Mouse (Mus musculus) gonadal fat pad, adult 2 months (tissue): Measurements from ENCODE around the gene Gdf11. TPM values are rescaled to one million over a fixed set of nuclear protein-coding genes. Genes with fewer than 3 reads are reported as not detected.

Experiments
- DNase-seq: peaks from one replicate; pipeline ENCODE4 v3.0.0-alpha.2; 2012; ENCODE audit warnings: low read depth
- polyA plus RNA-seq: library from polyadenylated mRNA; depleted of rRNA; stranded (reverse); fragments of >200 nt; gene quantifications from 2 replicates; pipeline ENCODE4 v1.2.3, GENCODE M21; 2012

The Gdf11 gene
- polyA plus RNA-seq, 1 experiment: 1.4 TPM

DNA sequence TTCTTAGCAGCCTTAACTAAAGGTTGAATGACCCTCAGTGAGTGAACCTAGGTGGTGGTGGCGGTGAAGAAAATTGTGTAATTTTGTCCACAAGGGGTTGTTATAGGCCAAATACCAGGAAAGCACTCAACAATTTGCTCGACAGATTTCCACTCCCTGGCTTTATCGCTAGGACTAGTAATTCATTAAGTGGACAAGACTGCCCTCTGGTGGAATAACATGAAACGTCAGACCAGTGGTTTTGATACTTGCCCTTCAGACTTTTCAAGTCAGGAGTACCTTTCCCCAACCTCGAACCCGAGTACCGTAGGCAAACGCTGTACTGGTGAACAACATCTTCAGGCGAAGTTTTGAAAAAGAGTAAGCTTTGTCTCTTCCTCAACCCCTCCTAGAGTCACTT lies 3.9 kb upstream of the Gdf11 start:
- DNase-seq: no peak

DNA sequence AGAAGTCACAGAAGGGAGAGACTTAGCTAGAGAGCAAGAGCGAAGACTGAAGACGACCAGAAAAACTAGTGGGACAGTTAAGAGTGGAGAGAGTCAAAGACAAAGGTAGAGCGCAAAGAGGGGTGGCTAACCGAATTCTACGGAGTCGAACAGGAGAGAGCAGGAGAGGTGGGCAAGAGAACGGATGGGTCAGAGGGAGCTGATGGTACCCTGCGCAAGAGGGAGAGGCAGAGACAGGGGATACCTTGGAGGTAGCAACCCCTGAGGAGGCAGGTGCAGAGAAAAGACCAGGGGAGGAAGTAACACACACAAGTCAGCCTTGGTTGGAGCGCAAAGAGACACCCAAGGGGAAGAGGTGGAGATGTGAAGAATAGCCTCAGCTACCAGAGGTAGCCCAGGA lies 728 bp upstream of the Gdf11 start:
- no peak for DNase-seq

DNA sequence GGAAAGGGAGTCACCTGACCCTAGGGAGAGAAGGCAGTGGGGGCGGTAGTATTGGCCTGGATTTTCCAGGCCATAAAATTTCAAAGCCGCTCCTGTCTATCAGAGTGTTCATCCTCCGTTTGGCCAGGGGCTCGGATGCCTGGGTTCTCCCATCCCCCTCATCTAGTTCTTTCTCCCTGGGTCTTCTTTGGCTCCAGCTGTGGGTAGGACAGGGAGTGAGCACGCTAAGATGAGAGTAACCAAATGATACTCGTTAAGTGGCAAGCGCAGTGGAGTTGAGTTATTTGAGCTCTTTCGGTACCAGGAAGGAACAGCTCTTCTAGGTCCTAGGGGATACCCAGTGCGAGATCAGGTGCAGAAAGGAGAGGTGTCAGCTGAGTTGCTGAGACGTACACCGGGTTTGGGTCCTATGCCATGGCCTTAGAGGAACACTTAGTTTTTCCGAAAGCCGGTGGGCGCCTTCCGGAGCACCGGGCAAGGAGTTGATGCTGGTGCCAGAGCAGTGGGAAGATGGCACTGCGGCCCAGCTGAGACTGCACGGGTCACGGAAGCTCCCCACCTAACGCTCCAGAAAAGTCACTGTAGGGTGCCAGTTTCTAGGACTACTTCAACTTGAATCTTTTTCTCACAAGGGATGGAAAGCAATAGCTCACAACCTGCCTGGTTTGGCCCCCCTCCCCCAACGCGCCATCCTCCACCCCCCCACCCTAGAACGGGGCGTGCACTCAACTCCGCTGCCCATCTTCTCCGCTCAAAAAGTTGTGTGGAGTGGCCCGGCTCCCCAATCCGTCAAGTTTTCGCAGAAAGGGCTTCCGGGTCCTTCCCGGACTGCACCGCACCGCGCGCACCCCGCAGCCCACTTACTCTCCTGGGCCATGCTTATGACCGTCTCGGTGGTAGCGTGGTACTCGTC lies 879 bp downstream of the Gdf11 start:
- DNase-seq: no peak

GRCm38 (mm10) chr10:128889846-128890245 lies 1.7 kb downstream of the Gdf11 start:
- no peak for DNase-seq

GRCm38 (mm10) chr10:128888941-128889827 lies 2.3 kb downstream of the Gdf11 start:
- no peak for DNase-seq

- DNase-seq: no peak
Measured at GRCm38 (mm10) chr10:128882067-128882466, 9.5 kb downstream of the Gdf11 start.

GRCm38 (mm10) chr10:128878811-128879210 lies 12.7 kb downstream of the Gdf11 start:
- no peak for DNase-seq

- DNase-seq: no peak
Measured at GRCm38 (mm10) chr10:128878291-128878690, 13.2 kb downstream of the Gdf11 start.

- DNase-seq: peak; percentile 93
Measured at GRCm38 (mm10) chr10:128870341-128870740, 21.2 kb downstream of the Gdf11 start.

GRCm38 (mm10) chr10:128866518-128866917 lies 25.0 kb downstream of the Gdf11 start:
- DNase-seq: no peak

DNA sequence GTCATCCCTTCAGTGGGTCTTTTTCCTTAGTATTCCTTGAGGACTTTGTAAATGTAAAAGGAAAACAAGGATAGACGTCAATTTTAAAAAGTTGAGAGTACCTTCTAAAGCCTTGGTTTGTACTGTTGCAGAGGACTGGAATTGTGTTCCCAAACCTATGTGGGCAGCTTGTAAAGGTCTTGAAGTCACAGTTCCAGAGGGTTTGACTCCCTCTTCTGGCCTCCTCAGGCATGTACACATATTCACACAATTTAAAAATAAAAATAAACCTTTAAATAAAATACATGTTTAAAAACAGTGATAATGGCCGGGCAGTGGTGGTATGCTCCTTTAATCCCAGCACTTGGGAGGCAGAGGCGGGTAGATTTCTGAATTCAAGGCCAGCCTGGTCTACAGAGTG lies 25.5 kb downstream of the Gdf11 start:
- DNase-seq: no peak

DNA sequence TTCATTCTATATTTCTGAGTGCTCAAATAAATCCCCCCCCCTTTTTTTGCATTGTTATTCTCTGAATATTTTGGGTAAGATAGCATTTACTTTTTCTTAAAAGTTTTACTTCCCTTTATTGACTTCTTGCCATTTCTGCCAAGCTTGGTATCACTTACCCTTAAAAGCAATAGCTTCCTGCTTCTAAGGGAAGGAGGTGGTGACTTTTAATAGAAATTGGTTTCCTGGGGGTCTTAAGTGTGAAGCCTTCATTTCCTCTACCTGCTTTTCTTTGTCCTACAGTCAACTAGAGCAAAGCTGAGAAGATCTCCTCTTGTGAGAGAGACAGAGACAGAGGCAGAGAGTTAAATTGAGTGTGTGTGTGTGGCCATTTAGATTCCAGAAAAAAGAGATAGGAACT lies 30.3 kb downstream of the Gdf11 start:
- DNase-seq: no peak

DNA sequence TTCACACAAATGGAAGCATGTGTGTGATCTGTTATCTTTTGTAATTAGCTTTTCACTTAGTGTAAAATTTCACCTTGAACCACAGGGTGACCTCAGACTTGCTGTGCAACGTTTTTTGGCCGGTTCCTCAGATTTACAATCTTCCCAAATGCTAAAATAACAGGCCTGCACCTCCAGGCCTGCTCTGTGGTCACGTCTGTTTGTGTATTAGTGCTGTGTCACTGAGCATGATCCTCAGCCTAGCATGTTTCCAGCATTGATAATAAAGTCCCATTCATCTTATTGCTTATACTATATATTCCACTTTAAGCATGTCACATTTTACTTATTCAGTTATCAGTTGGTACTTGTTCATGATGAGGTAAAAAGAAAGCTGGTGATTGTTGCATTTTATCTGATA lies 41.2 kb downstream of the Gdf11 start:
- DNase-seq: no peak

DNA sequence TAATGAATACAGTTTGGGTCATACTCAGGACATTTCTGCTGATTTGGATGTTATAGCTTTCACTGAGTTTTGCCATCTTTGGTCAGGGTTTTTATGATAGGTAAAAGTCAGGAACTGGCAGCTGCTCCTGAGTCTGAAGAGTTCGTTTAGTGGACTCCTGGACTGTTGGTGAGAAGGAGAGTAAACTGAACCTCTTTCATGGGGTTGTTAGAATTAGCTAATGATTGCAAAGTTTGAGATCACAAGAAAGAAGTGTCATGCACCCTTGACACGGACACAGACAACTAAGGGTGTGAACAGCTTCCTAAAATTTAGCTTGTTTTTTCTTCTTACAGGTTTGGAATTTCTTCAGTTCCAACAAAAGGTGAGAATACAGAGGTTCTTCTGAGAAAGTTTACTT lies 43.1 kb downstream of the Gdf11 start:
- no peak for DNase-seq

GRCm38 (mm10) chr10:128846664-128847063 lies 44.9 kb downstream of the Gdf11 start:
- no peak for DNase-seq

DNA sequence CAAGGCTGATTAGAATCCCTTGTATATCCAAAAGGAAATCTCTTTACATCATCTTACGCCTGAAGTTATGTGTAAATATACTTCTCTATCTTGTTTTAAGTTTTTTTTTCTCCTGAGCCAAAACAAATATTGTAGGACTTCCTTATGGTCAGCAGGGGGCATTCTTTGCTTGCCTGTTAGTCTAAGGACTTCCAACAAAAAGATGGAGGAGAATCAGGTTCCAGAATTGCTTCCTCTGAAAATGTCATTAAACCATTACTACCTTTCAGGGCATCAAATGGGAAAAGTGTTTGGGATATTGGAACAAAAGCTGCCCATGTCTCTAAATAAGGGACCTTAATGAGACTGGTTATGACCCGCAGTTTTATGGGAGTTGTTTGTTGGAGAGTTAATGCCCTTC lies 46.0 kb downstream of the Gdf11 start:
- no peak for DNase-seq

DNA sequence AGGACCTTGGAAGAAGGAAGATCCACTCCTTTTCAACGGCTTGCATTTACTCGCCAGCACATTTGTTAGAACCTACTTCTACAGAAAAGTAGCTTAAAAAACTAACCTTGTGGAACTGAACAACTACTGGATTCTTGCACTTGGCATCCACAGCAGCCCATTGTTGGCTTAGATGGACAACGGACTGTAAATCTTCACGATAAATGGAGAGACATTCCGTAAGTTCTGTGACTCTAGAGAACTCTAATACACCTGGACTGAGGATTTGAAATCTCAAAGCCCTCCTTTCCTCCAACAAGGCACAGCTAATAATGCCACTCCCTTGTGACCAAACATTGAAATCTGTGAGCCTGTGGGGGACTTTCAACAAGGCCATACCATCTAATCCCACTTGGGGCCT lies 48.3 kb downstream of the Gdf11 start:
- no peak for DNase-seq

GRCm38 (mm10) chr10:128840612-128841011 lies 50.9 kb downstream of the Gdf11 start:
- no peak for DNase-seq

GRCm38 (mm10) chr10:128839434-128839833 lies 52.1 kb downstream of the Gdf11 start:
- no peak for DNase-seq

DNA sequence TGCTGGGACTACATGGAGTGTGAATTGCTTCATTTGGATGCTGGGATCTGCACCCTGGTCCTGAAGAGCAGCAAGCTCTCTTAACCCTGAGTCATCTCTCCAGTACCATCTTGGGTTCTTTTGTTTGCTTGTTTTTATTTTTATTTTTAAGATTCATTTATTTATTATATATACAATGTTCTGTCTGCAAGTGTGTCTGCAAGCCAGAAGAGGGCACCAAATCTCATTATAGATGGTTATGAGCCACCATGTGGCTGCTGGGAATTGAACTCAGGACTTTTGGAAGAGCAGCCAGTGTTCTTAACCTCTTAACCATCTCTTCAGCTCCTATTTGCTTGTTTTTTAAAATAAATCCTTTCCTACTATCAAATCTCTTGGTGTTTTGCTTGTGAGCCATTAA lies 54.1 kb downstream of the Gdf11 start:
- no peak for DNase-seq
